Mouse (Mus musculus) E14TG2a.4 (cell line): ENCODE results near the gene Cpt1c.
A peak's percentile ranks its signal among the peaks of the same experiment; 100 is the strongest.

ENCODE experiments used
- CTCF ChIP-seq: conservative IDR thresholded peaks from 2 replicates; pipeline ENCODE4 v1.5.1; 2014; ENCODE audit warnings: low read length
- NANOG ChIP-seq: IDR thresholded peaks from 2 replicates; pipeline ENCODE4 v1.6.1; 2014; ENCODE audit warnings: borderline replicate concordance, low read length, mixed read lengths
- POU5F1 ChIP-seq: IDR thresholded peaks from 2 replicates; pipeline ENCODE4 v1.6.1; 2014; ENCODE audit warnings: low read length, borderline replicate concordance

GRCm38 (mm10) chr7:44925468-44925867 lies 49.2 kb downstream of the Cpt1c start:
- TF ChIP-seq CTCF, result peak; percentile 62
- no peak for TF ChIP-seq POU5F1
- TF ChIP-seq NANOG, result no peak
